Mouse (Mus musculus): Measurements from ENCODE around the gene Kansl1.

Kansl1 gene

DNA sequence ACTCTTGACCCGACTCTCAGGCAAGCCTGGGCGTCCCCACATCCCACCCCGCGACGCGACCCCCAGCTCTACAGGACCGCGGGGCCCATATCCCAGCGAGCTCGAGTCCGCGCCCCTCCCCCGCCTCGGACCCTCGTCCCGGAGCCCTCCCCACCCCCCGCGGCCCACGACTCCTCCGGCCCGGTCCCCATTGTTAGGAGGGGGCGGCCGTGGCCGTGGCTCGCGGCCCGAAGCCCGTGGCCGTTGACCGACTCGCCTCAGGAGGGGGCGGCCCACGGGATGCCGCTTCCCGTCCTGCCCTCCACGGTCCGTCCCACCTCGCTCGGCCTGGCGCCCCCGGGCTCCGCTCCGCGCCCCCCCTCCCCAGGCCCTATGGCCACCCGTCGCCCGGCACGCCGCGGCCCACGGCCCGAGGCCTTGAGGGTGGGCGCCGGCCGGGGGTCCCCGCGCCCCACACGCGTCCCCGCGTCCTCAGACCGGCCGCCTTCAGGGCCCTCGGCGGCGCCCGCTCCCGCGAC lies at the start of gene Kansl1:
Kansl1 (minus strand) TSS at position 111 of the 518 bp plus-strand sequence.
- DNase-seq (ENCODE audit: low read depth, low spot score), result no peak

DNA sequence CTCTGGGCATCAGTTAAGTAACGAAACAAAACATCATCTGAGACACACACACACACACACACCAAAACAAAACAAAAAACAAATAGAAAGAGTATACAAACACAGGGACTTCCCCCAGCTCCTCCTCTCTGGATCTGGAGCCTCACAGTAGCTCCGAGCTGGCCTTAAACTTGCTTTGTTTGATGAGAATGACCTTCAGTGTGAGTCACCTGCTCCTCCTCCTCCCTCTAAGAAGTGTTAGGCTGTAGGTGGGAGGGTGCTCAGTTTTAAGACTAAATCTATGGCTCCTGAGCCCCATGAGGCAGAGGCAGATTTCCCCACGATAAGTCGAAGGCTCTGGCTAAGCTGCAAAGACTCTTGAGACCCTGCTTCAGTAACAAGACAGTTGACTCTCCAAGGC lies 43.8 kb upstream of the Kansl1 start:
- DNase-seq (ENCODE audit: low read depth, low spot score), result no peak

DNA sequence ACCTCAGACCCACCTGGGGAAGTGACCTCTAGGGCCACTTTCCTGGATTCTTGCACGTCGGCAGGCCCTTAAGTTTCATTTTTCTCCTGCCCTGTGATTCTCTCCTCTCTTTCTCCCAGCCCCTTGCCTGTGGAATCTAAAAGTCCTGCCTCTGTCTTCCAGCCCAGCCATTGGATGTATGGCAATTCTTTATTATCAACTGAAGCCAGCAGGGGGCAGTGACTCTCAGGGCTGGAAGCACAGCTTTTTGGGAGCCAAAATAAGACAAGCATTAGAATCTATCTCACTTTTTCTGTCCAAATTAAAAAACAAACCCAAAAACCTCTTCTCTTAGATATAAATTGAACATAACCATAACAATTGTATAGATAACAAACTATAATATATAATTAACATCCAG lies 41.9 kb upstream of the Kansl1 start:
- DNase-seq (ENCODE audit: low read depth, low spot score), result peak; percentile 77

DNA sequence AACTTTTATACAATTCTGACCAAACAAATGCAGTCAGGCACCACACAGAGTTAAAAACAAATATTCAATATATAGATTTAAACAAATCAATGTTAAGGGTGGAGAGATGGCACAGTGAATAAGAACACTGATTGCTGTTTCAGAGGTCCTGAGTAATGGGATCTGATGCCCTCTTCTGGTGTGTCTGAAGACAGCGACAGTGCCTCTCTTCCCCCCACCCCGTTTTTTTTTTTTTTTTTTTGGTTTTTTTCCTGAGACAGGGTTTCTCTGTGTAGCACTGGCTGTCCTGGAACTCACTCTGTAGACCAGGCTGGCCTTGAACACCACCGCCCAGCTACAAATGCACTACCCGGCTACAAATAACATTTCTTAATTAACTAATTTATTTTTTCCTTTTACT lies 39.8 kb upstream of the Kansl1 start:
- DNase-seq (ENCODE audit: low read depth, low spot score), result no peak

DNA sequence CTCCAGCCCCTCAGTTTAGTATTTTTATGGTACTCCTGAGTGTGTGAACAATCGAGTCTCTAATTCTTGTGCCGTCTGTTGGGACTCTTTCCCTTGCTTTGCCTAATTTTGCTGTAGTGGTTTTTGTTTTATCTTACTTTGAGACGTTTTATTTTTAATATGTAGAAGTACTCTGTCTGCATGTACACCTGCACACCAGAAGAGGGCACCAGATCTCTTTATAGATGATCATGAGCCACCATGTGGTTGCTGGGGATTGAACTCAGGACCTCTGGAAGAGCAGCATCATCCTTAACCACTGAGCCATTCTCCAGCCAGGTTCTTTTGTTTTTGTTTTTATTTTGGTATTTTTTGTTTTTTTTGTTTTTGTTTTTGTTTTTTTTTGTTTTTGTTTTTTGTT lies 19.6 kb upstream of the Kansl1 start:
- DNase-seq (ENCODE audit: low read depth, low spot score), result peak; percentile 37

DNA sequence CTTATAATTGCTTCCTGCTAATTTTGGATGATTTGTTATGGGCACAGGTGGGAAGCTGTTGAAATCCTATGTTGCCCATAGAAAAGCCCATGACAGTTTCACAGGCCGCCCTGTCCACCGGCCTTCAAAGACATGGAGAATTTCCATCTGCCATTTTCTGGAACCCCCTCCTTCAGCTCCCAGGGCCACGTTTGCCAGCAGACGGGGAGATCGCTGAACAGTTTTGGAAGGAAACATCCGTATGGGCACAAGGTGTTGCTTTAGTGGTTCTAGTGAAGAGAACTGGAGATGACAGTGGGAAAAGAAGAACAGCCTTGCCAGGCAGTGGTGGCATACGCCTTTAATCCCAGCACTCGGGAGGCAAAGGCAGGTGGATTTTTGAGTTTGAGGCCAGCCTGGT lies 13.3 kb upstream of the Kansl1 start:
- DNase-seq (ENCODE audit: low read depth, low spot score), result no peak

DNA sequence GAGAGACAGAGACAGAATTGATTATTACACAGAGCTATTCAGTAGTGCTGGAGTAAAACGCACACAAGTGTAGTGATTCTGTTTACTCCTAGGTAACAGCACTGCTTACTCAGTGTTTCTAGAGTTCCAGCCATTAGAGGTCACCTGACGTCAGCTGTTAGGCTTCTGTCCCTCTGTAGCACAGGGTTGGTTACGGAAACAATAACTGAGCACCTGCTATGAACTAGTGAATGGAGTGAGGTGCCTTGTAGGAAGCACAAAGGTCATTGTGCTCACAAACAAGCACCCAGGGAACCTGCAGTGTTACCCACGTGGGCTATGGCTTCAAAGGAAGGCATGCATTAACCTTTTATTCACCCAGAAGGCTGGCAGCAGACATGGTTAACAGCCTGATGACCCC lies 10.8 kb upstream of the Kansl1 start:
- DNase-seq (ENCODE audit: low read depth, low spot score), result no peak

DNA sequence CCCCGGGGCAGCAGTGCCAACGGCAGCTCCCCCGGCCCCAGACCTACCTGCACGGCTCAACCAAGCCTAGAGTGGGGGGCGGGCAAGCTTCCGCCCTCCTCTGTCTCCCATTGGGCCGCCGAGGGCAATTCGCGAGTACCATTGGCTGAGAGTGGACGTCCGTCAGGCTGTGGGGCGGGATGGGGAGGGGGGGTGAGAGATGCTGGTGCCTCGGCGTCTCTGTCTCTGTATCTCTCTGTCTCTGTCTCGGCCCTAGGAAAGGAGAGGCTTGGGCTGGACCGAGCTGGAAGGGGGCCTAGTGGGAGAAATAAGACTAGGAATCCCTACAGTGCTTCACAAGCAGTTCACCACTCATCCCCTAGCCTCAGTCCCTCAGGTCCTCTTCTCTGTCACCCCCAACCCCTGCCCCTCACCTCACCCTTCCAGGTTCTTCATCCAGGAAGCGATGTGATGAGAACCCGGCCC lies 742 bp upstream of the Kansl1 start:
- peak; percentile 92 for DNase-seq (ENCODE audit: low read depth, low spot score)

DNA sequence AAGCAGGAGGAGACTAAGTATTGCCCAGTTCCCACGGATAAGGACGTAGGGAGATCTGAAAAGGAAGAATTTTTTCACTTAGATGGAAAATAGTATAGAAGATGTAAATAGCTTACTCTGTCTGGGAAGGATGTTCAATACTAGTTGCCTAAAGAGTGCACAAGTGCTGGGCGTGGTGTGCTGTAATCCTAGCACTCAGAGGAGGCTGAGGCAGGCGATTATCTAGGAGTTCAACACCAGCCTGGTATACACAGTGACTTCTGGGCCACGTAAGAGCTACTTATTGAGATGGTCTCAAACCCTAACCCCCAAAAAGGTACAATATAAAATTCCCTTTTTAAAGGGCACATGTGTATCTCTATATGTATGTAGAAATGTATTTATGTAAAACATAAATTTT lies 963 bp downstream of the Kansl1 start:
- no peak for DNase-seq (ENCODE audit: low read depth, low spot score)

DNA sequence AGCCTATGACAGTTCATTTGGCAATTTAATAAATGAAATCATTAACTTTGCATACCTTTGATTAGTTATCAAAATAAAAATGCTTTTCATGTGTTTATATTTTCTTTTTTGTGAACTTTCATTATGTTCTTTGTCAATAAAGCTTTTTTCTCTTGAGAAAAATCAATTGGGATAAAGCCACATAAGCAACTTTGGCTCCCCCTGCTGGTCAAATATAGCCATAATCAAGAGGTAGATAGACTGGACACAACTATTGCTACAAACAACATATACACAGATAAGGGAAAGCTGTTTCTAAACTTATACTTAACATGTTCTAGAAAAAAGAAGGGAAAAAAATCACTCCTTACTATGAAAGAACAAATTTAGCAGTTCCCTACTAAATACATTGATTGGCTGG lies 7.1 kb downstream of the Kansl1 start:
- DNase-seq (ENCODE audit: low read depth, low spot score), result peak; percentile 92

DNA sequence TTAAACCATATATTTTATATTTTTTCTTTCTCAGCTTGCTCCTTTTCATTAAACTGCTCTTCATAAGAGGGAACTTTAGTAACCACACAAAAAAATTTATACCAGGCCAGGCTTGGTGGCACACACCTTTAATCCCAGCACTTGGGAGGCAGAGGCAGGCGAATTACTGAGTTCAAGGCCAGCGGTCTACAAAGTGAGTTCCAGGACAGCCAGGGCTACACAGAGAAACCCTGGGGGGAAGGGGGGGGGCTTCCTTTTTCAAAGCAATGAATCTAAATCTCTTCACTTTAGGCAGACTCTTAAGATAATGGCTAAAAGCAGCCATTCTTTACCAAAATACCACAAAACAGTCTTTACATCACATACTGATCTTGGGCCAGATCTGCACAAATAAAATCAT lies 9.0 kb downstream of the Kansl1 start:
- no peak for DNase-seq (ENCODE audit: low read depth, low spot score)

DNA sequence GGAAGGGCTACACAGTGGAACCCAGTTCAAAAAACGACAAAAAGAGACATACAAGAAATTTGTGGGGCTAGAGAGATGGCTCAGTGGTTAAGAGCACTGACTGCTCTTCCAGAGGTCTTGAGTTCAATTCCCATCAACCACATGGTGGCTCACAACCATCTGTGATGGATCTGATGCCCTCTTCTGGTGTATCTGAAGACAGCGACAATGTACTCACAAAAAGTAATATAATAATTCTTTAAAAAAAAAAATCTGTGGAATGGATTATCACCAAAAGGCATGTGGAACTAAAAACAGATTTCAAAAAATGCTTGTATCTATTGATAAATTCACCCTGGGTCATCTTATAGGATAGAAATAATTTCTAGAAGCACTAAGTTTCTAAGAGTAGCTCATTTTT lies 10.2 kb downstream of the Kansl1 start:
- peak; percentile 24 for DNase-seq (ENCODE audit: low read depth, low spot score)

DNA sequence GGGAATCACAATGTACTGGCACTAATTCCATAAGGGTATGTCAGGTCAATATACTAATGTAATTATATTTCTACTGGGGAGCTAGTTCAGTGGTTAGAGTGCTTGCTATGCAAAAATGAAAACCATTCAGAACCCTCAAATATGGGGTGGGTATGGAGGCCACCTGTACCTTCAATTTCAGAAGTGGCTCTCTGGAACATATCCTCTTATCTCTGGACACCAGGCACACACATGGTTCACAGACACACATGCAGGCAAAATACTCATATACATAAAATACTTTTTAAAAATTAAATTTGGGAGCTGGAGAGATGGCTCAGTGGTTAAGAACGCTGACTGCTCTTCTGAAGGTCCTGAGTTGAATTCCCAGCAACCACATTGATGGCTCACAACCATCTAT lies 16.0 kb downstream of the Kansl1 start:
- no peak for DNase-seq (ENCODE audit: low read depth, low spot score)

DNA sequence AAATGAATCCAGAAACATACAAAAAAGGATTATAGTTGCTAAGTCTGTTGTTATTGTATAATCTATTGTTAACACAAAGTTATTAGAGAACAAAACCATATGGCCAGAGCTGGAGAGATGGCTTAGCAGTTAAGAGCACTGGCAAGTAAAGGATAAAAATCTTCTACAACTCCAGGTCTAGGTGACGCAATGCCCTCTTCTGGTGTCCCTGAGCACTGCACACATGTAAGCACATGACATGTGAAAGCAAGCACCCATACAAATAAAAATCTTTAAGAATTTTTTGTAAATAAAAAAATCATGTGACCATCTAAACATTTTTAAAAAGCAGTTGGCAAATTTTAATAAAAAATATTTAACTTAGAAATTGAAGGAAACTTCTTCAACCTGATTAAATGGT lies 17.4 kb downstream of the Kansl1 start:
- DNase-seq (ENCODE audit: low read depth, low spot score), result peak; percentile 53

DNA sequence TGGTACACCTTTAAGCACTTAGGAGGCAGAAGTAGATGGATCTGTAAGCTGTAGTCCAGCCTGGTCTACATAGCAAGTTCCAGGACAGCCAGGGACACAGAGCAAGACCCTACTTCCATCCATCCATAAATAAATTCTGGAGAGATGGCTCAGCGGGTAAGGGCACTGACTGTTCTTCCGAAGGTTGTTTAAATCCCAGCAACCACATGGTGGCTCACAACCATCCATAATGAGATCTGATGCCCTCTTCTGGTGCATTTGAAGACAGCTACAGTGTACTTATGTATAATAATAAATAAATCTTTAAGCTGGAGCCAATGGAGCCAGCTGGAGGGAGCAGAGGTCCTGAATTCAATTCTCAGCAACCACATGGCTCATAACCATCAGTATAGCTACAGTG lies 20.2 kb downstream of the Kansl1 start:
- DNase-seq (ENCODE audit: low read depth, low spot score), result peak; percentile 16

DNA sequence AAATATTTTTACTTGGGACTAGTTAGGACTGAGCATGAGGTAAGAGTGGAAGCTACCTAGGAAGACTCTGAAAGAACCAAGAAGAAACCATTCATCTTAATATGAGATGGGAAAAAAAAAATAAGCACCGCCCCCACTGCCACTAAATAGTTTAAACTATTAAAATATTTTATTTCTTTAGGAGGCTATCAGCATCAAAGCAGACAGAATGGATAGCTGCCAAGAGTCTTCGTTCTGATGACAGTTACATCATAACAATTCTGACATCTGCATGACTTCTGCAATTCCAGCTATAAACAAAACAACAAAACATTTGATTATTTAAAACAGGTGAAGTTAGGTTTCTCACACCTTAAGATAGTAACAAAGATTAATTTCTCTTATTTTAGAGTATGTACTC lies 23.1 kb downstream of the Kansl1 start:
- no peak for DNase-seq (ENCODE audit: low read depth, low spot score)

DNA sequence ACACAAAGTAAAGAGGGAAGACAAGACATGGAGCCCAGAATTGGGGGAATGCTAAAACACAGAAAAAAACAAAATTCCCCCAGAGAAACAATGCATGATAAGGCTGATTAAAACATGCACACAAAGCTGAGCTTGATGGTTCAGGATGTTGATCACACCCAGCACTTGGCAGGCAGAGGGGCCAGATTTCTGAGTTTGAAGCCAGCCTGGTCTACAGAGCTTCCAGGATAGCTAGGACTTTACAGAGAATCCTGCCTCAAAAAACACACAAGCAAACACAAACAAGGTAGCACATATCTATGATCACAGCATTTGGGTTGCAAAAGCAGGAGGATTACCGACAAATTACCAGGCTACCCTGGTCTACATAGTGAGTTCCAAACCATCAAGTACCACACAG lies 23.6 kb downstream of the Kansl1 start:
- no peak for DNase-seq (ENCODE audit: low read depth, low spot score)

DNA sequence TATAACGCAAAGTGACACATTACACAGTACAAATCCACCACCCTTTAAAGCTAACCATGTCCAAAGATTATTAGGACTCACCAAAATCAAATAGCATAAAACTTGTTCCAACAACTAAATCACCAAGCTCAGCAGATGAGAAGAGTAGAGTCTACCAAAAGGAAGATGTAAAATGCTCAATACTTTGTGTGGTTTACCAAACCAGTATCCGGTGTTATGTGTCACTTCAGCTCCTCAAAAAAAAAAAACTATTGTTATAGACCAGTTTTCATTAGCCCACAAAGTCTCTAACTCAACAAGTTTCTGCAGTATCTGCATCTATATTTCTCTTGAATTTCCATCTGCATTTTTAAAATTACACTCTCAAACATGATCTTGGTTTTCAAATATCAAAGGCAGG lies 25.3 kb downstream of the Kansl1 start:
- DNase-seq (ENCODE audit: low read depth, low spot score), result peak; percentile 41

DNA sequence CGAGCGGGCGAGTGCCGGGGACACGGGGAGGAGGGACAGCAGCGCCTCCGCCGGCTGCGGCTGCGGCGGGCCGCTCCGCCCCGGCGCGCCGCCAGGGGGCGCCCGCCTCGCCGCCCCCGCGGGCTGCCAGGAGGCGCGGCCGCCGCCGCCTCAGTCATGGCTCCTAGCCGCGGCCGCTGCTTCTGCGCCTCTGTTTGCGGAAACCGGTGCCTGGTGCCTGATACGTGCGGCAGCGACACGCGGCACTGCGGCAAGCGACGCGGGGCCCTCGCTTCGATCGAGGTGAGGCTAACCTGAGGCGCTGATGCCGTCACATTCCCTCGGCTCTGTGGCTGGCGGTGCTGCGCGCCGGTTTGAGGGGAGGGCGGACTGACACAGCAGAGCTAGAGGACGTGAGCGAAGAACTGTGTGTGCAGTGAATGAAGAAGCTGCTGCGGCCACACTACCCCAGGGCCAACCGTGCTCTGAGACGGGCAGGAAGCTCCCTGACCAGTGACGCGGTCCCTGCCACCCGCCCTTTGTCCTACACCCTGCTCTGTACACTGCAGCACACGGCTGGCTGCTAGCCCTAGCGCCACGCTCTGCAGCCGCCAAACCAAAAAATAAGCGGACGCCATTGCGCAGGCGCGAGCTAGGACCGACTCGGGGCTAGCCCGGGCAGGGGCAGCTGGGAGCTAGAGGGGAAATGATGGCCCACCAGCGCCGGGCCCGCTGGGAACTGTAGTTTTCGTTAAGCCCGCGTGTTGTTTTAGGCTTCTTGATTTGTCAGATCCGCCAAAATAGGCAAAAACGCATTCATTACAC lies 26.1 kb downstream of the Kansl1 start:
- peak; percentile 96 for DNase-seq (ENCODE audit: low read depth, low spot score)

DNA sequence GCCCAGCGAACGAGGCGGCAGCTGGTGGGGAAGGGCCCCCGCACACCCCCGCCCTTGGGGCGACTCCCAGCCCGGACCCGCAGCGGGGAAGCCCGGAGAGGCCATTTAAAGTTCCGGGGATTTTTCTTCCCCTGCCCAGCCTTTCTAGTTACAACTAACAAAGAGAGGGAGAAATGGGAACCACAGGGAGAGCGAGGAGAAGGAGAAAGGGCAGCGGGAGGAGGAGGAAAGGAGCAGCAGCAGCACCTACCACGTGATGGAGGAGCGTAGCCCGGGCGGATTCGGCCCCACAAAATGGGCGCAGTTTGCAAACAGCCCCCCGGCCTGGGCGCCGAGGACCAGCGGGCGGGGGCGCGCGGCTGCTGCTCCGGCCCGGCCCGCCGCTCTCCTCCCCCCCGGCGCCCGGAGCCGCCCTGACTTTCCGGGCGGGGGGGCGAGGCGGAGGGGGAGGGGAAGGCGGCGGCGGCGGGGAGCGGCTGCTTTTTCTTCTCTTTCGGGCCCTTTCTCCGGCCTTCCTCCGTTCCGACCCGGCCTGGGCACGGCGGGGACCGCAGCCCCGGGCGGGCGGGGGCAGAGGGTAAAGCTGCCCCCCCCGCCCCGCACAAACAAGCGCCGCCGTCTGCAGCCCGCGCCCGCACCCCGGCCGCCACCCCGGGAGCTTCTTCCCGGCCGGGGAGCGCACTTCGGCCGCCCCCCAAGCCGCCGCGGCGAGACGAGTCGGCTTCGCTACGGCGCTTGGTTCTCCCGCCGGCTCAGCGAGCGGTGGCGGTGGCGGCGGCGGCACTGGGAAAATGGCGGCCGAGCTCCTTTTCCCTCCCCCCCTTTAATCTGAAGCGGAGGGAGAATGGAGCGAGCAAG lies 27.0 kb downstream of the Kansl1 start:
- DNase-seq (ENCODE audit: low read depth, low spot score), result peak; percentile 72

DNA sequence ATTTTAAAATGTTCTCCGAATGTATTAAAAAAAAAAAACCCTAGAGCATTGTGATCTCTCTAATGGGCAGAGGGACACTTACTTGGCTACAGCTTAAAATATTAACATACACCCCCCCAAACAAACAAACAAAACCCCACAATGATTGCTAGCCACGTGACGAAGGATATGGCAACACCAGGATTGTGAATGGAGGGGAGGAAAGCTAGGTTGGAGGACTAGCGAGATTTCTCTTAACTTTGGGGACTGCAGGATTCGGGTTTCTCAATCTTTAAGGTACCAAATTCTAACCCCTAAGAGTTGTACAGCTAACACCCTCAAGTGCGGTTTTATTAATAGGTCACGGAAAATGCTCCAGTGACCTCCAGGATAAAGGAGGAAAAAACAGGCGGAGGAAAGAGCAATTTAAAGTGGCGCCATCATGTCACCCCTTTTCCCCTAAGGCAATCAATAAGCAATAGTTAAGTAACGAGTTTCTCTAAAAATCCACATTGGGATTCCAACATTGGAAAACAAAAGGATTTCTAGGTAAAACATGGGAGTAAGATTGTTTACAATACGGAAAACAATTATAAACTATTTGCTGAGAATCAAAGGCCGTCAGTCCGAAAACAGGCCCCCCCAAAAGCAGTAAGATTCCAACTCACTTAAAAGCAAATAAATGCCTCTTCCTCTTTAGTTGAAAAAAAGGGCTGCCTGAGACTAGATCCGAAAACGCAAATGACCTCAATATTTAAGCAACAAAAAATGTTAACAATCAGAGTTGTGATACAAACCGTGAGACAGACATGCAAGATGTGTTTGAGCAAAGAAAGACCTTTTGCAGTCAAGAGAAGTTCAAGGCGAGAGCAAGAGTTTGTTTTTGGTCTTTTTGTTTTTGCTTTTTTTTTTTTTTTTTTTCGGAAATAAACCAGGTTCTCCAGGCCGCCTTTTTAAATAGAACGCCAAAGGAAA lies 27.9 kb downstream of the Kansl1 start:
- peak; percentile 51 for DNase-seq (ENCODE audit: low read depth, low spot score)

All from 3T3-L1 (cell line).